In the genomic region with DNA sequence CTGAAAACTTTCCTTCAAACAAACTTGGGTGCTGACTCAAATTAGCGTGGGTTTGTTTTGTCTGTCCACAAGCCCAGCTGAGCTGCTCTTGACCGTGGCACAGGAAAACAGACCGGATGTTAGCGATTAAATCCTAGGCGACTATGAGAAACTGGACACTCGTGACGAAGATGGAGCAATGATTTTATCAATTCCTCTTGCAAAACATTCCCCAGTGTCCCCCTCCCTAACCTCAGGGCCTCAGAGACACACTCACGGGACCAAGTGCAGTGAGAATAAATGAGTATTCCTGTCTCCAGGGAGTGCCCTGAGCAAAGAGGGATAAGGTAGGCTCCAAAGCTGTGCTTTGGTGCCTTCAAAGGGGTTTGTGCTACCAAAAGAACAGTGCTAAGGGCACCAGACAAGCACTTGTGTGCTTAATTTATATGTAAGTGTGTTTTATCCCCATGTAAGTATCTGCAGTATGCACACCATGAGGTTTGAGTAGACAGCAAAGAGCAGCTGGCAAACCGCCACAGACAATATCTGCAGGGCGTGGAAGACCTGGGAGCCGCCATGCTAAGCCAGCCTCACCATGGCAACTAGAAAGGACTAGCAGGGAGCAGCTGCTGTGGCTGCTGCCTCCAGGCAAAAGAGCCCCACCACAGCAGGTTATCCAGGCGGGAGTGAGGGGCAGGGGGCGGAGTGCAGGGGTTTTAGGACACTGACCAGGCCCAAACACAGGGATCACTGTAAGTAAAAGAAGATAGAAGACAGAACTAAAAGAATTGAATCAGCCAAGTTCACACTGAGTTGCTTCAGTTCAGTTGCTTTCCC, we compare ENCODE assay signal across 8 mouse cellular contexts. TPM values are rescaled to one million over a fixed set of nuclear protein-coding genes. Genes with fewer than 3 reads are reported as not detected.
DNase-seq lines count a peak whose midpoint lies in the region; ATAC-seq and TF ChIP-seq lines count a peak whose summit lies in the region.
"Not testable (repeated sequence)": the region's sequence is repeated elsewhere in the genome, so short reads cannot be mapped to it uniquely, and the experiment has no call there.

No protein-coding gene starts in this region.

- H3K4me2 ChIP-seq in intestine, embryonic 15.5 days (replicated peaks); limb, embryonic 12.5 days; midbrain, embryonic 11.5 days: not testable (repeated sequence)

- WGBS in heart, embryonic 10.5 days: 36% methylated on average over 8 of the region's 13 CpGs
- WGBS in intestine, embryonic 15.5 days: 39% methylated on average over 9 of the region's 13 CpGs
- WGBS in limb, embryonic 12.5 days: 25% methylated on average over 8 of the region's 13 CpGs
- 18% methylated on average over 5 of the region's 13 CpGs for WGBS in midbrain, embryonic 11.5 days

- H3K4me3 ChIP-seq in embryonic fibroblast, embryonic 13.5 days (ENCODE audit: insufficient read depth, low read length); heart, embryonic 10.5 days; intestine, embryonic 15.5 days (replicated peaks); limb, embryonic 12.5 days (replicated peaks); midbrain, embryonic 11.5 days (ENCODE audit: low read depth, low read length): not testable (repeated sequence)

- not testable (repeated sequence) for H3K36me3 ChIP-seq in heart, embryonic 10.5 days; intestine, embryonic 15.5 days; limb, embryonic 12.5 days; midbrain, embryonic 11.5 days (ENCODE audit: control insufficient read depth, insufficient read depth, low read length)

- not testable (repeated sequence) for TF ChIP-seq POLR2A in brain, embryonic 14.5 days (IDR thresholded peaks at IDR 0.05; ENCODE audit: borderline replicate concordance, extremely low read depth, insufficient read depth, insufficient read length, poor library complexity, severe bottlenecking); embryonic fibroblast, embryonic 13.5 days (IDR thresholded peaks at IDR 0.05; ENCODE audit: low read depth, low read length)

- H3K27ac ChIP-seq in embryonic fibroblast, embryonic 13.5 days (ENCODE audit: insufficient read depth, low read length): peak overlapping the region; percentile 25; the same call in 1 of the 2 replicates
- not testable (repeated sequence) for H3K27ac ChIP-seq in heart, embryonic 10.5 days; intestine, embryonic 15.5 days
- H3K27ac ChIP-seq in limb, embryonic 12.5 days: 0 out of 2 replicates have a peak overlapping the region, but pooled peaks have one; percentile 45
- peak overlapping the region; percentile 89 for H3K27ac ChIP-seq in midbrain, embryonic 11.5 days (ENCODE audit: low read depth, low read length)

- H3K9me3 ChIP-seq in heart, embryonic 10.5 days; intestine, embryonic 15.5 days; limb, embryonic 12.5 days; midbrain, embryonic 11.5 days (ENCODE audit: control insufficient read depth, low read length): not testable (repeated sequence)

- not testable (repeated sequence) for H3K27me3 ChIP-seq in heart, embryonic 10.5 days (ENCODE audit: insufficient read depth, poor library complexity, severe bottlenecking); intestine, embryonic 15.5 days (replicated peaks); limb, embryonic 12.5 days; midbrain, embryonic 11.5 days (ENCODE audit: control insufficient read depth, insufficient read depth, low read length)

- ATAC-seq in intestine, embryonic 15.5 days: peak; percentile 84
- peak; percentile 65; the same call in 1 of the 2 replicates for ATAC-seq in limb, embryonic 12.5 days (ENCODE audit: insufficient number of reproducible peaks, insufficient read depth, low FRiP score, low TSS enrichment, low read depth)
- peak; percentile 95 for ATAC-seq in midbrain, embryonic 11.5 days (ENCODE audit: low FRiP score)

- H3K4me1 ChIP-seq in embryonic fibroblast, embryonic 13.5 days (ENCODE audit: control insufficient read depth, insufficient read depth, low read length); heart, embryonic 10.5 days; intestine, embryonic 15.5 days (replicated peaks); limb, embryonic 12.5 days (replicated peaks); midbrain, embryonic 11.5 days (ENCODE audit: control insufficient read depth, insufficient read depth, low read length): not testable (repeated sequence)

- H3K9ac ChIP-seq in intestine, embryonic 15.5 days; limb, embryonic 12.5 days (replicated peaks): not testable (repeated sequence)
- H3K9ac ChIP-seq in midbrain, embryonic 11.5 days (ENCODE audit: low read length): 0 out of 2 replicates have a peak overlapping the region, but pooled peaks have one; percentile 27

- not testable (repeated sequence) for TF ChIP-seq CTCF in brain, embryonic 14.5 days (IDR thresholded peaks at IDR 0.05; ENCODE audit: borderline replicate concordance, extremely low read depth, insufficient read depth, insufficient read length); embryonic fibroblast, embryonic 13.5 days (IDR thresholded peaks at IDR 0.05; ENCODE audit: borderline replicate concordance, insufficient read depth, low read length)

- peak; percentile 48 for DNase-seq in brain, embryonic 14.5 days (ENCODE audit: low read depth)
- DNase-seq in heart, embryonic 10.5 days (ENCODE audit: low spot score): peak; percentile 66
- DNase-seq in midbrain, embryonic 11.5 days (ENCODE audit: low spot score, missing footprints): peak; percentile 92
- DNase-seq in retina, embryonic 14.5 days (ENCODE audit: low spot score): peak; percentile 75
- DNase-seq in urinary bladder, postnatal 14 days (ENCODE audit: low spot score): peak; percentile 13

RNA-seq across cellular contexts. Expression of gene Dynlt1b, which starts 30.4 kb away (rescaled TPM):
- 782 and 938 TPM in 2 replicates for polyA plus RNA-seq in brain, embryonic 14.5 days (2012; rRNA removed)
- polyA plus RNA-seq in embryonic fibroblast, embryonic 13.5 days (2011; ENCODE audit: insufficient read length, low read depth, missing spikeins): 211 and 221 TPM in 2 replicates
- polyA plus RNA-seq in heart, embryonic 10.5 days (2016; fragmentation: Nextera tagmentation; extraction: Ambion mirVana): 422 and 472 TPM in 2 replicates
- 524 and 531 TPM in 2 replicates for polyA plus RNA-seq in intestine, embryonic 15.5 days (2015; fragmentation: Nextera tagmentation; extraction: Ambion mirVana)
- polyA plus RNA-seq in limb, embryonic 12.5 days (2016; fragmentation: Nextera tagmentation; extraction: Ambion mirVana): 528 and 536 TPM in 2 replicates
- 673 and 680 TPM in 2 replicates for polyA plus RNA-seq in midbrain, embryonic 11.5 days (2014; fragmentation: Nextera tagmentation; extraction: Ambion mirVana)

Comparison
In these comparisons a context has a peak if more than half of its experiments do, and no peak if none do; other contexts are left out.
1. DNase-seq: peak in every context shown above with its lines; median percentile 92 in midbrain, embryonic 11.5 days; 75 in retina, embryonic 14.5 days; 66 in heart, embryonic 10.5 days; 48 in brain, embryonic 14.5 days; 13 in urinary bladder, postnatal 14 days.